Mouse (Mus musculus): ENCODE data around the gene Yjefn3.
"Not testable (repeated sequence)": the region's sequence is repeated elsewhere in the genome, so short reads cannot be mapped to it uniquely, and the experiment has no call there.

The Yjefn3 gene

DNA sequence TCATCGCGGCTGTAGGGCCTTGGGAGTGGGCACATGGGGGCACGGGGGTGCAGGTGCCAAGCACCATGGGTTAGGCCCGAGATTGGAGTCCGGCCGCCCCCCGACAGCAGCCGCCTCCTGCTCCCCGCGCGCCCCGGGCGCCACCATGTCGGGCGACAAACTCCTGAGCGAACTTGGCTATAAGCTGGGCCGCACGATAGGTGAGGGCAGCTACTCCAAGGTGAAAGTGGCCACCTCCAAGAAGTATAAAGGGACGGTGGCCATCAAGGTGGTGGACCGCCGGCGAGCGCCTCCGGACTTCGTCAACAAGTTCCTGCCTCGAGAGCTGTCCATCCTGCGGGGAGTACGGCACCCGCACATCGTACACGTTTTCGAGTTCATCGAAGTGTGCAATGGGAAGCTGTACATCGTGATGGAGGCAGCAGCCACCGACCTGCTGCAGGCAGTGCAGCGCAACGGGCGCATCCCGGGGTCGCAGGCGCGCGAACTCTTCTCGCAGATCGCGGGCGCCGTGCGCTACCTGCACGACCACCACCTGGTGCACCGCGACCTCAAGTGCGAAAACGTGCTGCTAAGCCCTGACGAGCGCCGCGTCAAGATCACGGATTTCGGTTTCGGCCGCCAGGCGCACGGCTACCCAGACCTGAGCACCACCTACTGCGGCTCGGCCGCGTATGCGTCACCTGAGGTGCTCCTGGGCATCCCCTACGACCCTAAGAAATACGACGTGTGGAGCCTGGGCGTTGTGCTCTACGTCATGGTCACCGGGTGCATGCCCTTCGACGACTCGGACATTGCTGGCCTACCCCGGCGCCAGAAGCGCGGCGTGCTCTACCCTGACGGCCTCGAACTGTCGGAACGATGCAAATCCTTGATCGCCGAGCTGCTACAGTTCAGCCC lies at the start of gene Yjefn3, which contains the start of the genes Tssk6 and Ndufa13:
Gene Yjefn3, minus strand, starts transcription at position 550 of the 900 bp plus-strand sequence.
Gene Tssk6, plus strand, starts transcription at position 22 of the 900 bp plus-strand sequence.
Gene Ndufa13, minus strand, starts transcription at position 396 of the 900 bp plus-strand sequence.
- peak; percentile 62 to 65 for DNase-seq

- DNase-seq = no peak
Observed at GRCm38 (mm10) chr8:69950300-69950699, 47.8 kb upstream of the Yjefn3 start.

GRCm38 (mm10) chr8:69942495-69942894 lies 40.0 kb upstream of the Yjefn3 start:
- DNase-seq = not testable (repeated sequence)

DNA sequence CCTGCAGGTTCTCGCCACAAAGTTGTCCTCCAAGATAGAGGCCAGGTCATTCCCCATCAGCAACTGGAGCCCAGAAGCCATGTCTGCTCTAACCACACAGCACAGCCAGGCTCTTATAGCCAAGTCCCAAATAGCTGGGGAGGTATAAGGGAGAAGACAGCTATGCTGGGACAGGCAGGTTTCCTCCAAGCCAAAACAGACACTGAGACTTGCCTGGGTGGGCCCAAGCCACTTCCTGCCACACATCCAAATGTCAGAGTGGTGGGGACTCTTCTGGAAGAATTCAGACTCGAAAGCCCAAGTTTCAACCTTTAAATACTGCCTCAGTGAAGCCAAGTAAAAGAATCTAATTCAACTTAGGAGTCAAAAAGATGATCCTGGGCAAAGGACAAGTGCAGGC lies 37.9 kb upstream of the Yjefn3 start:
- DNase-seq = no peak

DNA sequence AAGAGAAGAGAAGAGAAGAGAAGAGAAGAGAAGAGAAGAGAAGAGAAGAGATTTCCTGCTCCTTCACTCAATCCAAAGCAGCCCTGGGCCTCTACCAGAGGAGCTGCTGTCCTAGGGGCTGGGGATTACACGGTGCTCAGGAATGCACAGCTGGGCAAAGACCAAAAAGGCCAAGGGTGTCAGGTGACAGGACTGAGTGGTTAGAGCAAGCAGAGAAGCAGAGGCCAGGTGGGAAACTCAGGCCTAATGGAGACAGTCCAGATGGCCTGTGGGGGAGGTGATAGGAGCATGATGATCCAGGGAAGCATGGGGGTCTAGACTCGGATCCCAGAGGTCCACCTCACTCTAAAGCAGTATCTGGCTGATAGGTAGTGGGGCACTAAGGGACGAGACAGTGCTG lies 37.1 kb upstream of the Yjefn3 start:
- DNase-seq = peak in 1 of 2 experiments; percentile 14

GRCm38 (mm10) chr8:69938245-69938982 lies 35.9 kb upstream of the Yjefn3 start:
- DNase-seq = no peak

DNA sequence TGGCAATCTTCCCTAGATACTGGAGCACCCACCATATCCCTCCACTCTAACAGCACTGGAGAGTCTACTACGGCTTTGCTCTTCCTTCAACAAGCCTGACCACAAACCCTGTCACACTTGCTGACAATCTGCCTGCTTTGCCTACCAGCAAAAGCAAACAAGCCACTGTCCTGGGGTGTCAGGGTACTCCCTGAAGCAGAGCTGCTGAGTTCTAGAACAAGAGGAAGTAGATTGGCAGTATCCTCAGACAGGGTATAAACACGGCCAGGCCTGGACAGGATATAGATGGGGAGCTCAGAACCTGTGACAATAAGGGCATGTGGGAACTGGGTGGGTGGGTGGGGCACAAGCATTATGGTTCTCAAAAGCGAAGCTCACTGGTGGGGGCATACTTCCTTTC lies 35.0 kb upstream of the Yjefn3 start:
- no peak for DNase-seq

DNA sequence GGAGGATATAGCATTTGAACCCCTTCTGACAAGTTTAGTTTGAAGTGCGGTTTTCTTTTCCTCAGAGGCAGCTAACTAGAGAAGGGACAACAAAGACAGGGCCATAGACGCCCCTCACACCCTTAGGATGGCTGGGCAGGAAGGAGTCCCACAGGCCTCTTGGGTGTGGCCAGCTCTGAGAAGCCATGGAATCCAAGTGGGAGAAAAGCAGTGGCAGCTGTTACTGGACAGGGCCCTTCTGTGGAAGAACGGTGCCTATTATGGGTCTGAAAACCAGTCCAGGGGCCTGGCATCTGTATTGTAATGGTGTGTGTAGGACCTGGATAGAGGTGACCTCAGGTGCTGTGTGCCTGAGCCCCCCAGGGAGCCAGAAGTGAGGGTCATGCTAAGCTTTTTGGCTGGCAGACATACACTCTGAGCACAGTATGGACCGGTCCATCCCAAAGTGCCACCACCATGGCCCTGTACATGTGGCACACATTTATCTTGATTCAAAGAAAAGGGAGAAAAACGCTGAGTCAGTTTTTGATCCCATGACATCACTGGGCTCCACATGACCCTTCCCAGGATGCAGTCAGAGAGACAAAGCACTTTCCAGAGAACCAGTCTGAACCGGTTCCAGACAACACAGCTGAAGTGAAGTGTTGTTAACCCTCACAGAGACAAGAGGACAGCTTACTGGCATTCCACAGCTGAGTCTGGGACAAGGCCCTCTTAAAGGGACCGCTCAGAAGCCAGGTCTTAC lies 33.7 kb upstream of the Yjefn3 start:
- peak; percentile 19 to 29 for DNase-seq

- DNase-seq = no peak
Observed at GRCm38 (mm10) chr8:69935431-69935830, 32.9 kb upstream of the Yjefn3 start.

DNA sequence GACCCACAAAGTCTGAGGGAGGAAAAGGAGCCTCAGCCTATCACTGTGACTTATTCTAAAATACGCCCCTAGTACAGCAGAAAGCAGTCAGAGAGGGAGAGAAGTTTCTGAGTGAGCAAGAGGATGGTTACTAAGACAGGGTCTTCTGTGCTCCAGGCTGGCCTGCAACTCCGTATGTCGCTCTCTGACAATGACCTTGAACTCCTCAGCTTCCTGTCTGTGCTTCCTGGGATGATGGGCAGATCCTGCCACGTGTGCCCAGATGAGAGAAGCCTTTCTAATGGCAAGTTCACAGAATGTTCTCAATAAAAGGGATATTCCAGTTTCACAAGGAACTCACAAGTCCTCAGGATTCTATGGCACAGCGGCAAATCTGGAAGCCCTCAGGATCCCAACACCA lies 32.1 kb upstream of the Yjefn3 start:
- DNase-seq = no peak

- no peak for DNase-seq
Observed at GRCm38 (mm10) chr8:69933811-69934210, 31.3 kb upstream of the Yjefn3 start.

GRCm38 (mm10) chr8:69926901-69927300 lies 24.4 kb upstream of the Yjefn3 start:
- no peak for DNase-seq

- DNase-seq = no peak
Observed at GRCm38 (mm10) chr8:69923986-69924385, 21.5 kb upstream of the Yjefn3 start.

GRCm38 (mm10) chr8:69921141-69921540 lies 18.6 kb upstream of the Yjefn3 start:
- DNase-seq = no peak

GRCm38 (mm10) chr8:69919876-69920662 lies 17.6 kb upstream of the Yjefn3 start:
- DNase-seq = peak; percentile 52 to 69

DNA sequence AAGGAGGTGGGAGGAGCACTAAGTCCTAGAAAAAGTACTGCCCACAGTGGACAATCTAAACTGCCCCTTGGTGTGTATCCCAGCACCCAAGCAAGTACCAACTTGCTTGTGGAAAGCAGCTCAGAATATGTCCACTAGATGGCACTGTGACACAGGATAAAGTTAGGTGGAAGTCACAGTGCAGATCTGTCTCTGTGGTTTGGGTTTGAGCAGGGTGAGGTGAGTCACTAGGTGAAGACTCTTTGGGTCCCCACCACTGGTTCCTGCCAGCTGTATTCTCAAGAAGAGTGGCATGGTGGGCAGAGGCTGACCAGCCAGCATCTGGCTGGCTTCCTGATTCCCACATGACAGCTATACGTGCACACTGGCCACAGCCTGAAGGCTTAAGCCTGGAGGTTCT lies 16.5 kb upstream of the Yjefn3 start:
- DNase-seq = peak; percentile 88 to 94

DNA sequence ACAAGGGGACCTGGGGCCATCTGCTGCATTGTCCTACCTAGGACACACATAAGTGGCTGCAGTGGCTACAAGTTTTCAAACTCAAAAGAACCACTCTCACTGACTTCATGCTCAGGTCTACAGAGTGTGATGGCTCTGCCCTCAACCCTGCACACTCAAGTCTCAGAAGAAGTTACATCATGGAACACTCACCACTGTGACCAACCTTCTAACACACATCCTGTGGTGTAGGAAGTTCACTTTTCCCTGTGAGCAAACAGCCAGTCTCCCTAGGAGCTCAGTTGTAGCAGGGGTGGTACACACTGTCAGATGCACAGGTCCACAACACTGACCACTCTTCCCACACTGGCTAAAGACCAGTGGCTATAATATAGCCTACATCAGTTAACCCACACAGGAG lies 16.0 kb upstream of the Yjefn3 start:
- peak in 1 of 2 experiments; percentile 1 for DNase-seq

- DNase-seq = peak in 1 of 2 experiments; percentile 53
Observed at GRCm38 (mm10) chr8:69915748-69916147, 13.2 kb upstream of the Yjefn3 start.

- DNase-seq = no peak
Observed at GRCm38 (mm10) chr8:69914526-69914925, 12.0 kb upstream of the Yjefn3 start.

DNA sequence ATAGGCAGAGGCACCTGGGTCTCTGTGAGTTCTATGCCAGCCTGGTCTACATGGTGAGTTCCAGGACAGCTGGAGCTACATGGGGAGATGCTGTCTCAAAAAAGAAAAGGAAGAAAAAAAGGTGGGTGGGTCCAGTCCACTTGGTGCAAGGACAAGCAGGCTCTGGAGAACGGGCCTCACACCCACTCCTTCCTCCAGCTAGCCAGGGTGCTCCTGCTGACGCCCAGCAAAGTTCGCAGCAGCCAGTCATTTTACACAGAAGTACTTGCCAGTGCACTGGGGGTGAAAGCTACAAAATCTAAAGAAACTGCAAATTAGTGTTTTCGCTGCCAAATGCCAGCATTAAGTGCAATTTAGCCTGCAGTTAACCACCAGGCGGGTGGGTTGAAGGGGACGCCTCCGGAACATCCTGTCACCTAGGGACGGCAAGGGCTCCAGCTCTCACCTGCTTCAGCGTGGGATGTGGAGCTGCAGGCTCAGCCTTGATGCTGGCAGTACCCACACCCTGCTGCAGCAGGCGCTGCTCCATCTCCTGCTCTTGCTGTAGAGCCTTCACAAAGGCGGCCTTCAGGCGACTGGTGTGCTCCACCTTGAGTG lies 10.1 kb upstream of the Yjefn3 start:
- no peak for DNase-seq

- DNase-seq = no peak
Observed at GRCm38 (mm10) chr8:69911917-69912316, 9.4 kb upstream of the Yjefn3 start.

- no peak for DNase-seq
Observed at GRCm38 (mm10) chr8:69907106-69907505, 4.6 kb upstream of the Yjefn3 start.
